Mouse (Mus musculus) CH12.LX (cell line): ENCODE data around the gene Lage3. TPM values are rescaled to one million over a fixed set of nuclear protein-coding genes. Genes with fewer than 3 reads are reported as not detected.
A peak's percentile ranks its signal among the peaks of the same experiment; 100 is the strongest.

ENCODE experiments used
- DNase-seq: peaks from one replicate; pipeline ENCODE4 v3.0.0-alpha.2; 2013; ENCODE audit errors: extremely low read depth
- H3K27ac ChIP-seq: 2 replicates; pipeline ENCODE4 v1.5.1; 2012; ENCODE audit warnings: low read depth, mild to moderate bottlenecking, control low read depth, moderate library complexity; ENCODE audit not compliant: insufficient read depth
- H3K27me3 ChIP-seq: replicated peaks from 2 replicates; pipeline ENCODE3; 2012; ENCODE audit warnings: inconsistent platforms
- H3K36me3 ChIP-seq, 2 experiments: replicated peaks in 1 of 2; 2 replicates each; pipeline versions ENCODE3 to v1.6.1; 2012; ENCODE audit warnings: inconsistent platforms in 1 of 2, low read length in 1 of 2, mild to moderate bottlenecking in 1 of 2, mixed read lengths in 1 of 2, moderate library complexity in 1 of 2; ENCODE audit not compliant: control insufficient read depth in 1 of 2, insufficient read depth in 1 of 2
- H3K4me1 ChIP-seq, 2 experiments: 2 replicates each; pipeline ENCODE4 v1.6.1; 2012; ENCODE audit warnings: inconsistent platforms in 1 of 2, moderate library complexity in 1 of 2; ENCODE audit not compliant: insufficient read depth in 2 of 2, control insufficient read depth in 1 of 2
- H3K4me2 ChIP-seq: 2 replicates; pipeline ENCODE4 v1.6.1; 2012; ENCODE audit warnings: low read depth, mild to moderate bottlenecking, control low read depth; ENCODE audit not compliant: poor library complexity, insufficient read depth, severe bottlenecking
- H3K4me3 ChIP-seq, 3 experiments: fragments of 150-350 bp in 1 of 3; sonication (generic) in 1 of 3; replicated peaks in 1 of 3; 2 replicates each; pipeline versions ENCODE3 to v1.5.1; 2011 to 2012; ENCODE audit warnings: low read depth in 2 of 3, low read length in 2 of 3, mild to moderate bottlenecking in 2 of 3, moderate library complexity in 2 of 3, control low read depth in 1 of 3, improper control_type of control experiment in 1 of 3, inconsistent platforms in 1 of 3, mixed read lengths in 1 of 3; ENCODE audit not compliant: poor library complexity in 1 of 3
- H3K79me2 ChIP-seq: replicated peaks from 2 replicates; pipeline ENCODE4 v1.6.1; 2012; ENCODE audit warnings: mild to moderate bottlenecking, moderate library complexity; ENCODE audit not compliant: control insufficient read depth, poor library complexity, insufficient read depth, severe bottlenecking; ENCODE audit errors: extremely low read depth
- H3K9ac ChIP-seq: 2 replicates; pipeline ENCODE4 v1.6.1; 2012; ENCODE audit warnings: low read depth, mild to moderate bottlenecking, control low read depth, moderate library complexity; ENCODE audit not compliant: insufficient read depth
- H3K9me3 ChIP-seq: replicated peaks from 2 replicates; pipeline ENCODE3; 2012; ENCODE audit warnings: low read length, inconsistent platforms, mixed read lengths
- CHD1 ChIP-seq: IDR thresholded peaks from 2 replicates; pipeline ENCODE4 v1.6.1; 2012; ENCODE audit warnings: low read depth, low read length, improper control_type of control experiment, inconsistent platforms
- CHD2 ChIP-seq: IDR thresholded peaks from 2 replicates; pipeline ENCODE4 v1.6.1; 2011; ENCODE audit warnings: low read length, improper control_type of control experiment
- E2F4 ChIP-seq: IDR thresholded peaks from 2 replicates; pipeline ENCODE4 v1.6.1; 2011; ENCODE audit warnings: low read depth, low read length, improper control_type of control experiment; ENCODE audit not compliant: insufficient replicate concordance
- EP300 ChIP-seq: IDR thresholded peaks from 2 replicates; pipeline ENCODE4 v1.6.1; 2011; ENCODE audit warnings: low read length, improper control_type of control experiment
- ETS1 ChIP-seq: conservative IDR thresholded peaks from 2 replicates; pipeline ENCODE4 v1.6.1; 2012; ENCODE audit warnings: low read depth, mild to moderate bottlenecking, inconsistent platforms, low read length, improper control_type of control experiment, moderate library complexity
- IRF4 ChIP-seq: IDR thresholded peaks from 2 replicates; pipeline ENCODE4 v1.6.1; 2014; ENCODE audit warnings: low read depth, mild to moderate bottlenecking, inconsistent platforms, low read length, improper control_type of control experiment
- JUN ChIP-seq: IDR thresholded peaks from 2 replicates; pipeline ENCODE4 v1.6.1; 2011; ENCODE audit warnings: low read depth, mild to moderate bottlenecking, low read length, improper control_type of control experiment, moderate library complexity; ENCODE audit not compliant: insufficient read depth
- JUND ChIP-seq: conservative IDR thresholded peaks from 2 replicates; pipeline ENCODE4 v1.6.1; 2011; ENCODE audit warnings: low read depth, low read length, improper control_type of control experiment
- KAT2A ChIP-seq: IDR thresholded peaks from 2 replicates; pipeline ENCODE4 v1.6.1; 2012; ENCODE audit warnings: low read length, improper control_type of control experiment, inconsistent platforms; ENCODE audit not compliant: insufficient replicate concordance
- MAX ChIP-seq: IDR thresholded peaks from 2 replicates; pipeline ENCODE4 v1.6.1; 2011; ENCODE audit warnings: low read length, improper control_type of control experiment
- MYC ChIP-seq: IDR thresholded peaks from 2 replicates; pipeline ENCODE4 v1.6.1; 2011; ENCODE audit warnings: low read depth, mild to moderate bottlenecking, improper control_type of control experiment, low read length
- NRF1 ChIP-seq: IDR thresholded peaks from 2 replicates; pipeline ENCODE4 v1.6.1; 2014; ENCODE audit warnings: low read depth, mild to moderate bottlenecking, inconsistent platforms, low read length, improper control_type of control experiment, moderate library complexity
- PAX5 ChIP-seq: IDR thresholded peaks from 2 replicates; pipeline ENCODE4 v1.6.1; 2012; ENCODE audit warnings: low read length, inconsistent platforms, mixed read lengths
- POLR2AphosphoS2 ChIP-seq: IDR thresholded peaks from 2 replicates; pipeline ENCODE4 v1.6.1; 2011; ENCODE audit warnings: low read depth, low read length, improper control_type of control experiment
- SMC3 ChIP-seq: IDR thresholded peaks from 2 replicates; pipeline ENCODE4 v1.6.1; 2011; ENCODE audit warnings: low read depth, low read length, improper control_type of control experiment
- TBP ChIP-seq: conservative IDR thresholded peaks from 2 replicates; pipeline ENCODE4 v1.6.1; 2011; ENCODE audit warnings: low read depth, low read length, improper control_type of control experiment
- UBTF ChIP-seq: IDR thresholded peaks from 2 replicates; pipeline ENCODE4 v1.6.1; 2012; ENCODE audit warnings: low read depth, mild to moderate bottlenecking, inconsistent platforms, low read length, improper control_type of control experiment, moderate library complexity
- ZKSCAN1 ChIP-seq: IDR thresholded peaks from 2 replicates; pipeline ENCODE4 v1.6.1; 2012; ENCODE audit warnings: low read depth, inconsistent platforms, low read length, improper control_type of control experiment, borderline replicate concordance
- dilution Hi-C: fragments of 300-500 bp; cut with MboI; formaldehyde crosslinking; loops from 2 replicates; pipeline ENCODE4 v1.14.3; 2020; ENCODE audit warnings: low sequenced_read_pairs; ENCODE audit not compliant: extremely low pct_unique_long_range_greater_than_20kb, extremely low pct_ligation_motif_present
- in situ Hi-C: fragments of 300-500 bp; cut with MboI; formaldehyde crosslinking; loops from 3 replicates; pipeline ENCODE4 v1.14.3; 2019; ENCODE audit warnings: low sequenced_read_pairs, low pct_ligation_motif_present, low pct_unique_long_range_greater_than_20kb, mixed read lengths
- polyA plus RNA-seq: library from polyadenylated mRNA; unstranded; fragments of >175 nt; gene quantifications from 2 replicates; pipeline ENCODE4 v1.2.1, GENCODE M21; 2012; ENCODE audit warnings: low read depth; ENCODE audit not compliant: insufficient read length
- total RNA-seq, 2 experiments: library from RNA; depleted of rRNA; stranded (reverse); fragments of 300-350 nt in 1 of 2; fragments of >200 nt in 1 of 2; gene quantifications; 2 replicates each; pipeline ENCODE4 v1.2.3; 2012 to 2014

The Lage3 gene
- total and polyA plus RNA-seq, 3 experiments, result 57.9 to 118 (median 67.4) TPM

- Histone ChIP-seq H3K4me2 (peak overlapping the region; percentile 44), H3K9ac (peak overlapping the region; percentile 79), H3K4me1 (no peaks in the 10 kb centered on the region), H3K4me3 (peak overlapping the region; percentile 61 to 88 (median 68)), H3K36me3 (no peaks in the 10 kb centered on the region), H3K79me2 (0 out of 2 replicates have a peak, but pooled peaks cover 4% of the 10 kb centered on the region), H3K9me3 (no peaks in the 10 kb centered on the region), H3K27me3 (no peaks in the 10 kb centered on the region), H3K27ac (0 out of 2 replicates have a peak overlapping the region, but pooled peaks have one; percentile 27)
- dilution Hi-C loops (no loop called here), in situ Hi-C loops (no loop called here)
- no peak for DNase-seq
- no peak for TF ChIP-seq JUN
Measured at GRCm38 (mm10) chrX:74352645-74353466, 562 bp downstream of the Lage3 start.

GRCm38 (mm10) chrX:74330166-74330930 lies 23.1 kb downstream of the Lage3 start:
- no peak for DNase-seq

GRCm38 (mm10) chrX:74329215-74329671 lies 24.2 kb downstream of the Lage3 start:
- H3K36me3 ChIP-seq, result peaks cover 0 to 20% of the 10 kb centered on the region in 2 experiments
- dilution Hi-C loops, result no loop called here
- H3K79me2 ChIP-seq, result no peaks in the 10 kb centered on the region; the same call in 1 of the 2 replicates
- peak overlapping the region; percentile 64 for H3K9ac ChIP-seq
- H3K4me3 ChIP-seq, result peak overlapping the region; percentile 37 to 53 (median 39)
- peaks cover 9 to 26% of the 10 kb centered on the region in 2 experiments; a peak in 2 of 4 replicates for H3K4me1 ChIP-seq
- no peak for TF ChIP-seq JUN
- TF ChIP-seq POLR2AphosphoS2, result no peak
- no peak for TF ChIP-seq CHD2
- TF ChIP-seq SMC3, result no peak
- no peak for TF ChIP-seq IRF4
- TF ChIP-seq MAX, result no peak
- no peak for TF ChIP-seq EP300
- no peak for TF ChIP-seq PAX5
- no peak for TF ChIP-seq CHD1
- TF ChIP-seq MYC, result no peak
- TF ChIP-seq KAT2A, result no peak
- no peak for DNase-seq
- H3K27ac ChIP-seq, result no peak overlapping the region
- in situ Hi-C loops, result no loop called here
- H3K9me3 ChIP-seq, result no peaks in the 10 kb centered on the region
- H3K27me3 ChIP-seq, result no peaks in the 10 kb centered on the region
- peak overlapping the region; percentile 73 for H3K4me2 ChIP-seq

More at GRCm38 (mm10) chrX:74330166-74330930, 23.1 kb downstream of the Lage3 start:
- dilution Hi-C loops, result no loop called here
- peaks cover 0 to 28% of the 10 kb centered on the region in 2 experiments for H3K36me3 ChIP-seq
- H3K27ac ChIP-seq, result no peak overlapping the region
- in situ Hi-C loops, result no loop called here
- no peaks in the 10 kb centered on the region for H3K9me3 ChIP-seq
- H3K79me2 ChIP-seq, result no peaks in the 10 kb centered on the region; the same call in 1 of the 2 replicates
- peaks cover 9 to 26% of the 10 kb centered on the region in 2 experiments; a peak in 2 of 4 replicates for H3K4me1 ChIP-seq
- no peak overlapping the region for H3K4me3 ChIP-seq
- no peak overlapping the region for H3K4me2 ChIP-seq
- TF ChIP-seq NRF1 (no peak), UBTF (no peak), JUND (no peak), MYC (no peak), KAT2A (no peak), ETS1 (no peak), MAX (no peak), TBP (no peak), E2F4 (no peak), ZKSCAN1 (no peak)
- H3K9ac ChIP-seq, result no peak overlapping the region
- H3K27me3 ChIP-seq, result no peaks in the 10 kb centered on the region
